Mouse (Mus musculus): ENCODE results near the gene Cmss1.

DNA sequence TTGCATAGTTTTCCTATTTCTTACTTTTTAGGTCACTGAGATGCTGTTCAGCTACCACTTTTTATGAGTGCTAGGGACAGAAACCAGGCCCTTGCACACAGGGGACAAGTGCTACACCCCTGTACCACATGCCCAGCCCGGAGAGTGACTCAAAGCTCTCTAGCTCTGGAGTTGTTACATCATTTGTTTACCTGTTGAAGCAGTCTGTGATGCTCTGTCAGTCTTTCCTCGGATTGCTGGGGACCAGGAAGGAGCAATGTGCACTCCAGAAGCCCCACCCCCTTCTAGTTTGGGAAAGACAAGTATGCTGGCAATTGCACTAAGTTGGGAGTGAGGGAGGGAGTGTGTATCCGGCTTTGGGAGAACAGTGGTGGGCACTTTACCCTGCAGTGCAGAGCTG, 257.0 kb downstream of the Cmss1 start:
- TF ChIP-seq CTCF (IDR thresholded peaks at IDR 0.05; ENCODE audit: low read depth), result no peak
- TF ChIP-seq EP300 (IDR thresholded peaks at IDR 0.05; ENCODE audit: low read depth), result no peak

Measured in liver, postnatal 0 days (tissue).